Mouse (Mus musculus) 416B (cell line): ENCODE results near the gene Adpgk.
A peak's percentile ranks its signal among the peaks of the same experiment; 100 is the strongest.
"Not testable (repeated sequence)": the region's sequence is repeated elsewhere in the genome, so short reads cannot be mapped to it uniquely, and the experiment has no call there.

Source experiments
- DNase-seq: peaks from one replicate; pipeline ENCODE4 v3.0.0; 2011; ENCODE audit warnings: low read depth

Gene Adpgk

GRCm38 (mm10) chr9:59289529-59290115 lies 1.7 kb upstream of the Adpgk start:
- no peak for DNase-seq

GRCm38 (mm10) chr9:59291688-59292492 lies 532 bp downstream of the Adpgk start:
- DNase-seq: peak; percentile 37

GRCm38 (mm10) chr9:59292493-59292875 lies 1.1 kb downstream of the Adpgk start:
- DNase-seq: no peak

- no peak for DNase-seq
These were observed 5.1 kb downstream of the Adpgk start for GRCm38 (mm10) chr9:59296419-59296818.

- DNase-seq: no peak
These were observed 16.5 kb downstream of the Adpgk start for GRCm38 (mm10) chr9:59307890-59308289.

GRCm38 (mm10) chr9:59310582-59311283 lies 19.4 kb downstream of the Adpgk start:
- no peak for DNase-seq

- no peak for DNase-seq
These were observed 19.9 kb downstream of the Adpgk start for GRCm38 (mm10) chr9:59311284-59311670.

- no peak for DNase-seq
These were observed 24.8 kb downstream of the Adpgk start for GRCm38 (mm10) chr9:59316206-59316605.

- DNase-seq: no peak
These were observed 33.0 kb downstream of the Adpgk start for GRCm38 (mm10) chr9:59324351-59324750.

- no peak for DNase-seq
These were observed 38.7 kb downstream of the Adpgk start for GRCm38 (mm10) chr9:59330055-59330454.

- DNase-seq: no peak
These were observed 45.2 kb downstream of the Adpgk start for GRCm38 (mm10) chr9:59336539-59336938.

GRCm38 (mm10) chr9:59337889-59338288 lies 46.5 kb downstream of the Adpgk start:
- peak; percentile 29 for DNase-seq

GRCm38 (mm10) chr9:59338411-59338810 lies 47.1 kb downstream of the Adpgk start:
- DNase-seq: no peak

GRCm38 (mm10) chr9:59339107-59339506 lies 47.7 kb downstream of the Adpgk start:
- DNase-seq: no peak

- peak; percentile 79 for DNase-seq
These were observed 48.6 kb downstream of the Adpgk start for GRCm38 (mm10) chr9:59340002-59340401.

GRCm38 (mm10) chr9:59346176-59346575 lies 54.8 kb downstream of the Adpgk start:
- no peak for DNase-seq

- no peak for DNase-seq
These were observed 61.4 kb downstream of the Adpgk start for GRCm38 (mm10) chr9:59352586-59353252.

GRCm38 (mm10) chr9:59353253-59353639 lies 61.9 kb downstream of the Adpgk start, which contains the start of gene Bbs4:
Gene Bbs4 (minus strand): TSS chr9:59353508.
- DNase-seq: peak; percentile 88

GRCm38 (mm10) chr9:59358041-59358440 lies 66.7 kb downstream of the Adpgk start:
- peak; percentile 73 for DNase-seq

GRCm38 (mm10) chr9:59360487-59360886 lies 69.1 kb downstream of the Adpgk start:
- DNase-seq: not testable (repeated sequence)

- DNase-seq: peak; percentile 91
These were observed 77.9 kb downstream of the Adpgk start for GRCm38 (mm10) chr9:59369220-59369619.

GRCm38 (mm10) chr9:59369646-59370045 lies 78.3 kb downstream of the Adpgk start:
- no peak for DNase-seq
